Mouse (Mus musculus) T-helper 17 cell (primary cell): ENCODE data around the gene Lfng.

Experiments
- in situ Hi-C, 2 experiments: fragments of 300-600 bp; cut with MboI, MseI; formaldehyde crosslinking; loops; 1 replicate in 1 of 2; 2 replicates in 1 of 2; pipeline ENCODE4 v1.15.1; 2025; ENCODE audit warnings: high pct_unique_total_duplicates in 2 of 2

The Lfng gene

GRCm38 (mm10) chr5:140607001-140607835, at the start of gene Lfng:
Lfng (plus strand) TSS chr5:140607320.
- in situ Hi-C loops = no loop called here

DNA sequence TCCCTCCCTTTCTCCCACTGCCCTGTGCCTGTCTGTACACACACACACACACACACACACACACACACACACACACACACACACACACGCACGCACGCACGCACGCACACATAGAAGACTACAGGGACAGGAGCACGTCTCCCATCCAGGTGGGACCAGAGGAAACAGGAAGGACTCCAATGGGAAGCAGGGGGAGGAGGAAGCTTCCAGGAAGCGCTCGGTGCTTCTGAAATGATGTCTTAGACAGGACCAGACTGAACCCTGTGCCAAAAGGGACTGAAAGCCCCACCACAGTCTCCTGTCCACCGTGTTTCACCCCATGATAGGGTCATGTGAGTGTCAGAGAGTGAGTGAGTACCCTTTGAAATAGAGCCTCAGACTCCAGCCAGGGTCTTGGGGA, 44.5 kb upstream of the Lfng start:
- in situ Hi-C loops = no loop called here

GRCm38 (mm10) chr5:140564896-140565295, 42.2 kb upstream of the Lfng start, which contains the start of gene Grifin:
Grifin (minus strand) TSS chr5:140565071.
- in situ Hi-C loops = loop anchor here in 1 of 2 experiments (5.0 kb wide), 1 partner anchor 52 kb away; no protein-coding TSS in a partner anchor

DNA sequence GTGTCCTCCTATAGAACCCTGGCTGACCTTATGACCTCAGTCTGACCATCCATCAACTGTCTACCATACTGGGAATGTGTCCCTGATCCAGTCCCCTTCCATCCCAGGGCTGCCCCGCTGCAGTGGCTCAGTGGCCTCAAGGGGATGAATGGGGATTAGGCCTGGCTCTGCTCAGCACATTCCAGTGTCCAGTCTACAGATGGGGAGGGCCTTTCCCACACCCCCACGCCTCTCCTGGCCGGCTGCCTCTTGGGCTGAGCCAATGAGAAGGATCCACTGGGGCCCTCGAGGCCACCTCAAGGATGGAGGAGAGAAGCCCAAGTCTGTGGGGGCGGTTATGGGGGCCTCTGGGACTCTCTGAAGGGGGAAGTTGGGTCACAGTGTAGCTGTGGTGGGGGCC, 41.7 kb upstream of the Lfng start:
- in situ Hi-C loops = loop anchor here in 1 of 2 experiments (5.0 kb wide), 1 partner anchor 52 kb away; no protein-coding TSS in a partner anchor

- in situ Hi-C loops = loop anchor here in 1 of 2 experiments (5.0 kb wide), 1 partner anchor 51 kb away; no protein-coding TSS in a partner anchor
Observed at GRCm38 (mm10) chr5:140565856-140566255, 41.3 kb upstream of the Lfng start.

DNA sequence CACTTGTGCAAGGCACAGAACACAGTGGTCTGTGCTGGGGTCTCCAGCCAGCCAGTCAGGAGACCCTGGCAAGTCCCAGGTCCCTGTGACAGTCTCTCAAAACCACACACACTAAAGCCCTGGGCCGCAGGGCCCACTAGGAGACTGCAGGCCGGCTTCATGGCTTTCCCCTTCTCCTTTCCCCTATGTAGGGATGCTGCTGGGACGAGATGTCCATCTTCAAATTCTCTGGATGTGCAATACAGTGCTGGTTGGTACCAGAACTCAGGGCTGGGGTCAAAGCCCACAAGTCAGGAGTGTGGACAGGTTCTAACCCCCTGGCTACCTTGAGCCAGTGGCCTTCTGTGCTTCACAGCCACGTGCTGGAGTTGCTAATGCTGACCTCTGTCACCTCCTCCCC, 40.8 kb upstream of the Lfng start:
- in situ Hi-C loops = loop anchor here in 1 of 2 experiments (5.0 kb wide), 1 partner anchor 51 kb away; no protein-coding TSS in a partner anchor

- in situ Hi-C loops = loop anchor here in 1 of 2 experiments (5.0 kb wide), 1 partner anchor 50 kb away; no protein-coding TSS in a partner anchor
Observed at GRCm38 (mm10) chr5:140567321-140567720, 39.8 kb upstream of the Lfng start.

- in situ Hi-C loops = loop anchor here in 1 of 2 experiments (5.0 kb wide), 1 partner anchor 50 kb away; no protein-coding TSS in a partner anchor
Observed at GRCm38 (mm10) chr5:140567751-140568150, 39.4 kb upstream of the Lfng start.

DNA sequence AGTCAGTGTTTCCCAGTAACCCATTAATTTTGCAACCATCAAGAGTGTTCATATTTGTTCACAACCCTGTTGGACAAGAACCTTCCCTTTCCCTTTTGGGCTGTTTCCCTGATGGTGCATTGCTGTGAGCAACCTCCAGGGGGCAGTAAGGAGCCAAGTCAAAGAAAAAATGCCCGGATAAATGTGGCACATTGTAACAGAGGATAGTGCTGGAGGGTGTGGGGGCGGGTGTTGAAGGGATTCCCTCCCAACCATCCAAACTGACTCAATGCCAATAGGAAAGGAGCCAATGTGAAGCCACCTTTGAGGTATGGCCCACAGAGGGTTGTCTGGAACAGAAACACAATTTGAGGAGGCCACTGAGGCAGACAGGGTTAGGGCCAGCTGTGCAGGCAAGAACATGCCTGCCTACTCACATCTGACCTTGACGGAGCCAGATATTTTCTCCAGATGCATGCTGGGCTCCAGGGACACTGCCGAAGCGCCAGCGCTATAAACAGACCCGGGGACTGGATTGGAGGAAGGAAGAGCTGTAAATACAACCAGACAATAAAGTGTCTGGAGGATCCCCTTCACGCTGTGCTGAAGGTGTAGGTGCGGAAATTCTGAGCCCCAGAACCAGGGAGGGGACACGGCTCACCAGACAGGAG, 38.7 kb upstream of the Lfng start:
- in situ Hi-C loops = loop anchor here in 1 of 2 experiments (5.0 kb wide), 1 partner anchor 49 kb away; no protein-coding TSS in a partner anchor

GRCm38 (mm10) chr5:140569032-140569595, 38.0 kb upstream of the Lfng start:
- in situ Hi-C loops = loop anchor here in 1 of 2 experiments (5.0 kb wide), 1 partner anchor 48 kb away; no protein-coding TSS in a partner anchor

- in situ Hi-C loops = no loop called here
Observed at GRCm38 (mm10) chr5:140570223-140570870, 36.8 kb upstream of the Lfng start.

DNA sequence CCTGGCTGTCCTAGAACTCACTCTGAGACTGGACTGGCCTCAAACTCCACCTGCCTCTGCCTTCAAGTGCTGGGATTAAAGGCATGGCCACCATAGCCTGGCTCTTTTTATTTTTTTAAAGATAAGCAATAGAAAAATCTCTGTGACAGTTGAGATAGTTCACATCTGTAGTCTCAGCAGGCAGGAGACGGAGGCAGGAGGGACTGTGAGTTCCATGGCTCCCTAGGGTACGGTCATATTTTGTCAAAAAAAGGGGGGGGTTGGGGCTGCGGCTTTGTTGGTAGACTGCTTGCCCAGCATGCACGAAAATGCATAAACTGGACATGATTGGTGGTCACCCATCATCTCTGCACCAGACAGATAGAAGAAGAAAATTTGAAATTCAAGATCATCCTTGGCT, 35.9 kb upstream of the Lfng start:
- in situ Hi-C loops = no loop called here

DNA sequence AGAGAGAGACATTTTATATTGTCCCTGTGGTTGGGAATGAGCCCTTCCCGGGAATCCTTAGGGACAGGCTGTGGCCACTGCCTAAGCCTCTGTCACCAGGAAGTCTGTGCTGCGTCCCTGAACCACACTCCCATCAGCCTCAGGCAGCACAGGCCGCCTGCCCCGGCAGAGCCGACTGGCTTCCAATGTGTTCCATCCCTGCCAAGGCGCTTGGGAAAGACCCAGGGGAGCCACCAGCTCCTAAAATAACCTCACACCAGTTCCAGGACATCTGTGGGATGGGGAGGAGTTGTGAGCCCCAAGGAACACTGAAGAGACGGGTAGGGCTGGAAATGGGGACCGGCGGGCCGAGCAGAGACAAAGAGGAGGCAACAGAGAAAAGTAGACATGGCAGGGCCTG, 35.4 kb upstream of the Lfng start:
- in situ Hi-C loops = no loop called here

GRCm38 (mm10) chr5:140572611-140573010, 34.5 kb upstream of the Lfng start:
- in situ Hi-C loops = no loop called here

- in situ Hi-C loops = loop anchor here in 1 of 2 experiments (25.0 kb wide), 1 partner anchor 1287 kb away; no protein-coding TSS in a partner anchor
Observed at GRCm38 (mm10) chr5:140575381-140575866, 31.7 kb upstream of the Lfng start.

DNA sequence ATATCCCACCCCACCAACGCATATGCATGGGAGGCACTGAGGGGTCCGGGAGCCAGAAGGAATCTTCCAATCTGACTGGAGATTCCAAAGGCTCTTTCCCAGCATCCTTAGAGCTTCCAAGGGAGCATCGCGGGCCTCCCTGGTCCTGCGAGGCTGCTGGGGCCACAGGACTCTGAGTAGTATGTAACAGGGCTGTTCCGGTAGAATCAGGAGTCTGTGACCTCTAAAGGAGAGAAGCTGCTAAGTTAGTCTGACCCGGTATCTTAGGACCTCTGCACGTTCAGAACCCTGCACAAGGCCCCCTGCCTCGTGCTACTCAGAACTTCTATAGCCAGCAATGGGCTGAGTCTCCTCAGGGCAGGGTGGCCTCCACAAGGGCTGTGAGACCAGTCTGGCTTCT, 27.9 kb upstream of the Lfng start:
- in situ Hi-C loops = loop anchor here in 1 of 2 experiments (25.0 kb wide), 1 partner anchor 1283 kb away; no protein-coding TSS in a partner anchor

GRCm38 (mm10) chr5:140579771-140580170, 27.3 kb upstream of the Lfng start:
- in situ Hi-C loops = loop anchor here (10.0 to 25.0 kb wide), 2 partner anchors 665 to 1283 kb away; partner anchors contain the start of gene Sdk1 (in 1 of the 2)

DNA sequence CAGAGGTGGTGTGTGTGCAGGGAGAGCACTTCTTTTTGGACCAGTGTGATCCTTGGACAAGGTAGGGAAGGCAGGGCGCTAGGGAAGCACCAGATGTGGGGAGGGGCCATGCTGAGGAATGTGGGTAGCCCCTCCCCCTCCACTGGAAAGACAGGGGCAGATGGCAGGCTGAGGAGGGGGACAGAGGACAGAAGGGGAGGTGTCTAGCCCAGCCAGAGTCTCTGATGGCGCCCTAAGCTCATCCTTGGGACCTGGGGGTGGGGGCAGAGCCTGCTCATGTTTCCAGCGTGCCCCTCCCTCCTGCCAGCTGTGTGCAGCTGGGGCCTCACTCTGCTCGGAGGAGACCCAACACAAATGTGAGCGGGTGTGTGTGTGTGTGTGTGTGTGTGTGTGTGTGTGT, 25.6 kb upstream of the Lfng start:
- in situ Hi-C loops = loop anchor here (10.0 to 25.0 kb wide), 2 partner anchors 663 to 1281 kb away; partner anchors contain the start of gene Sdk1 (in 1 of the 2)

DNA sequence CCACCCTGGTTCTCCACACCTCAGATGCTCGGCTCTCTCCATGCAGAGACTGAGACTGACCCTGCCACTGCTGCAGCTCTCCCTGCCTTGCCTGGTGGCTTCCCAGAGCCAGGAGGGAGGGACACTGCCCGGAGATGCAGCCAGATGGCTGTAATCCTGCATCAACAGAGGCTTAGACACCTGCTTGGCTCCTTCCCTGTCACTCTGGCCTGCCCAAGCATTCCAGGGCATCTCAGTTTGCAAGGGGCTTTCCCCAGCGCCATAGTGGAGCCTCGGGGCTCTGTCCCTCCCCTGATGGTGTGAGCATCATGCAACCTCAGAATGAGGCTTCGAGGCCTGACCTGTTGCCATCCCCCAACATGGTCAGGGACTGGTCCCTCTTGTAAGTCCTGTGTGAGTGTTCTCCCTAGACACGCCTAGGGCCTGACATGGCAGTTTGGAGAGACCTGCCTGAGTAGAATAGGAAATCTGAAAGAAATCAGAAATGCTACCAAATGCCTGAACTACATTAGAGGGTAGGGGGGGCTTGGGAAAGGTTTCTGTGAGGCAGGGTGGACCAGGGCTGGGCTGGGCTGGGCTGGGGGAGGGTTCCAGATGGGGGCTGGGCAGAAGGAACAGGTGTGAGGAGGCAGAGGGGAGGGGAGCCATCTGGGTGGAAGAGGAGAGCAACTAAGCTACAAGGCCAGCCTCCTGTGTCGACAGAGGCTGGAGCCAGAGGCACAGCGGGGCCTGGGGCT, 24.0 kb upstream of the Lfng start:
- in situ Hi-C loops = loop anchor here (10.0 to 25.0 kb wide), 2 partner anchors 662 to 1279 kb away; partner anchors contain the start of gene Sdk1 (in 1 of the 2)
